Mouse (Mus musculus) testis, adult 2 months (tissue): ENCODE measurements at regions not wholly inside any gene's neighbourhood (a gene's known extent, or its start where the extent isn't known, plus 50 kb on each side); places are given as distances from the start of the nearest gene placed in this dataset.

Source experiments
- H3K27ac ChIP-seq: fragments of 200-500 bp; 2 replicates; pipeline ENCODE4 v1.5.1; 2012; ENCODE audit warnings: low read depth, low read length; ENCODE audit not compliant: control insufficient read depth, insufficient read depth
- H3K27me3 ChIP-seq: fragments of 200-500 bp; 2 replicates; pipeline ENCODE4 v1.6.1; 2012; ENCODE audit warnings: mild to moderate bottlenecking, low read length, moderate library complexity; ENCODE audit not compliant: control insufficient read depth, insufficient read depth
- H3K36me3 ChIP-seq: fragments of 200-500 bp; 2 replicates; pipeline ENCODE4 v1.6.1; 2012; ENCODE audit warnings: mild to moderate bottlenecking, low read length; ENCODE audit not compliant: control insufficient read depth, insufficient read depth
- H3K4me1 ChIP-seq: fragments of 200-500 bp; 2 replicates; pipeline ENCODE4 v1.6.1; 2012; ENCODE audit warnings: low read length; ENCODE audit not compliant: control insufficient read depth, insufficient read depth
- H3K4me3 ChIP-seq: fragments of 200-500 bp; 2 replicates; pipeline ENCODE4 v1.5.1; 2012; ENCODE audit warnings: low read depth, mild to moderate bottlenecking, low read length, moderate library complexity, mixed read lengths; ENCODE audit not compliant: control insufficient read depth
- CTCF ChIP-seq: fragments of 200-500 bp; IDR thresholded peaks from 2 replicates; pipeline ENCODE4 v1.5.1; 2012; ENCODE audit warnings: low read depth, mild to moderate bottlenecking, inconsistent platforms, low read length, moderate library complexity; ENCODE audit not compliant: control insufficient read depth, insufficient read depth, insufficient replicate concordance
- POLR2A ChIP-seq: fragments of 200-500 bp; IDR thresholded peaks from 2 replicates; pipeline ENCODE4 v1.6.1; 2012; ENCODE audit warnings: low read depth, mild to moderate bottlenecking, inconsistent platforms, low read length, moderate library complexity; ENCODE audit not compliant: control insufficient read depth

- no peak for TF ChIP-seq POLR2A
- TF ChIP-seq CTCF: no peak
- Histone ChIP-seq H3K27ac (no peak overlapping the region), H3K27me3 (no peaks in the 10 kb centered on the region), H3K4me1 (no peaks in the 10 kb centered on the region), H3K36me3 (no peaks in the 10 kb centered on the region), H3K4me3 (no peak overlapping the region)
Measured at GRCm38 (mm10) chr1:186572651-186573050, 133.1 kb downstream of the Tgfb2 start.

- Histone ChIP-seq H3K36me3 (no peaks in the 10 kb centered on the region), H3K4me3 (no peak overlapping the region), H3K27me3 (no peaks in the 10 kb centered on the region), H3K4me1 (no peaks in the 10 kb centered on the region), H3K27ac (no peak overlapping the region)
- no peak for TF ChIP-seq CTCF
- TF ChIP-seq POLR2A: no peak
Measured at GRCm38 (mm10) chr1:186572092-186572491, 133.7 kb downstream of the Tgfb2 start.

- Histone ChIP-seq H3K27ac (no peak overlapping the region), H3K36me3 (no peaks in the 10 kb centered on the region), H3K4me3 (no peak overlapping the region), H3K4me1 (peaks cover 4% of the 10 kb centered on the region), H3K27me3 (no peaks in the 10 kb centered on the region)
- TF ChIP-seq CTCF (no peak), POLR2A (no peak)
Measured at GRCm38 (mm10) chr1:186568496-186568895, 137.3 kb downstream of the Tgfb2 start.

- H3K4me3 ChIP-seq: no peak overlapping the region
- no peaks in the 10 kb centered on the region for H3K27me3 ChIP-seq
- H3K27ac ChIP-seq: no peak overlapping the region
- peaks cover 4% of the 10 kb centered on the region for H3K4me1 ChIP-seq
- no peaks in the 10 kb centered on the region for H3K36me3 ChIP-seq
- TF ChIP-seq POLR2A (no peak), CTCF (no peak)
Measured at GRCm38 (mm10) chr1:186568076-186568475, 137.7 kb downstream of the Tgfb2 start.

- Histone ChIP-seq H3K27me3 (no peaks in the 10 kb centered on the region), H3K27ac (no peak overlapping the region), H3K4me1 (peaks cover 4% of the 10 kb centered on the region), H3K36me3 (no peaks in the 10 kb centered on the region), H3K4me3 (no peak overlapping the region)
- no peak for TF ChIP-seq CTCF
- TF ChIP-seq POLR2A: no peak
Measured at GRCm38 (mm10) chr1:186567136-186567826, 138.5 kb downstream of the Tgfb2 start.

GRCm38 (mm10) chr1:186562027-186562426 lies 143.8 kb downstream of the Tgfb2 start:
- no peak for TF ChIP-seq POLR2A
- no peak for TF ChIP-seq CTCF
- peaks cover 4% of the 10 kb centered on the region for H3K4me1 ChIP-seq

GRCm38 (mm10) chr1:186555441-186555975 lies 150.3 kb downstream of the Tgfb2 start:
- H3K4me3 ChIP-seq: no peak overlapping the region
- H3K4me1 ChIP-seq: no peaks in the 10 kb centered on the region
- no peaks in the 10 kb centered on the region for H3K27me3 ChIP-seq
- H3K27ac ChIP-seq: no peak overlapping the region
- H3K36me3 ChIP-seq: no peaks in the 10 kb centered on the region
- TF ChIP-seq POLR2A: no peak
- TF ChIP-seq CTCF: no peak

More at GRCm38 (mm10) chr1:186562027-186562426, 143.8 kb downstream of the Tgfb2 start:
- H3K27me3 ChIP-seq: no peaks in the 10 kb centered on the region
- no peak overlapping the region for H3K27ac ChIP-seq
- H3K4me3 ChIP-seq: no peak overlapping the region
- no peaks in the 10 kb centered on the region for H3K36me3 ChIP-seq

GRCm38 (mm10) chr1:186554520-186555010 lies 151.2 kb downstream of the Tgfb2 start:
- Histone ChIP-seq H3K4me3 (no peak overlapping the region), H3K27me3 (no peaks in the 10 kb centered on the region), H3K36me3 (no peaks in the 10 kb centered on the region), H3K4me1 (no peaks in the 10 kb centered on the region), H3K27ac (no peak overlapping the region)
- TF ChIP-seq POLR2A (no peak), CTCF (no peak)
